Mouse (Mus musculus) left cerebral cortex, postnatal 14 days (tissue): Measurements from ENCODE around the gene OR5BS1P. TPM values are rescaled to one million over a fixed set of nuclear protein-coding genes. Genes with fewer than 3 reads are reported as not detected.

ENCODE experiments used
- microRNA-seq, 2 experiments: library from miRNA; unstranded; fragments of <30 nt; microRNA quantifications; one replicate each; pipeline ENCODE4 v1.2.0; 2022
- total RNA-seq, 2 experiments: library from RNA; stranded (reverse); gene quantifications; 2 replicates each; pipeline ENCODE4 v1.2.3; 2021

Gene OR5BS1P
- total RNA-seq, 2 experiments from 2014 or later: not detected

Small RNA genes within 50 kb of the gene (microRNA-seq; reads per million reads assigned to microRNA genes)
- gene Mir1291: 1.6 to 5.4 reads per million in 2 experiments

Other genes starting within 250 kb of the OR5BS1P start
- gene Gm44579, start 248.9 kb upstream of the OR5BS1P start, total RNA-seq: not detected
- 1 to 10 TPM; 1.8 to 2.4 TPM for gene Olfr287, start 248.8 kb upstream of the OR5BS1P start, total RNA-seq
- gene Olfr286, start 235.4 kb upstream of the OR5BS1P start, total RNA-seq: not detected
- not detected for gene H1fnt, start 212.6 kb upstream of the OR5BS1P start, total RNA-seq
- 1 to 10 TPM; 6.9 to 7.0 TPM for gene Zfp641, start 173.7 kb upstream of the OR5BS1P start, total RNA-seq
- gene Olfr285, start 152.5 kb upstream of the OR5BS1P start, total RNA-seq: not detected
- gene Olfr284, start 128.9 kb upstream of the OR5BS1P start, total RNA-seq: not detected
- not detected for gene Olfr283, start 89.0 kb upstream of the OR5BS1P start, total RNA-seq
- not detected for gene Olfr282, start 38.7 kb upstream of the OR5BS1P start, total RNA-seq
- gene Olfr281, start 17.3 kb upstream of the OR5BS1P start, total RNA-seq: not detected
- not detected for gene Lalba, start 12.8 kb downstream of the OR5BS1P start, total RNA-seq
- gene Olfr279, start 22.5 kb downstream of the OR5BS1P start, total RNA-seq: under 1 TPM in 1 of 2 experiments, not detected in 1; 0.11 TPM
- gene Kansl2, start 64.4 kb downstream of the OR5BS1P start, total RNA-seq: 10 to 100 TPM; 59.5 to 61.0 TPM
- 10 to 100 TPM; 40.5 to 45.3 TPM for gene Ccnt1, start 101.0 kb downstream of the OR5BS1P start, total RNA-seq
- not detected for gene 4930415O20Rik, start 101.1 kb downstream of the OR5BS1P start, total RNA-seq
- 10 to 100 TPM; 47.8 to 50.2 TPM for gene Adcy6, start 140.2 kb downstream of the OR5BS1P start, total RNA-seq
- 100 to 1,000 TPM; 217 to 244 TPM for gene Cacnb3, start 160.9 kb downstream of the OR5BS1P start, total RNA-seq
- gene Ddx23, start 193.0 kb downstream of the OR5BS1P start, total RNA-seq: 10 to 100 TPM; 56.0 to 57.6 TPM
- gene Rnd1, start 207.6 kb downstream of the OR5BS1P start, total RNA-seq: 10 to 100 TPM; 53.9 to 64.1 TPM
- 10 to 100 TPM; 12.6 to 13.3 TPM for gene Ccdc65, start 238.3 kb downstream of the OR5BS1P start, total RNA-seq